Mouse (Mus musculus): ENCODE data around the gene Gm44579.

DNA sequence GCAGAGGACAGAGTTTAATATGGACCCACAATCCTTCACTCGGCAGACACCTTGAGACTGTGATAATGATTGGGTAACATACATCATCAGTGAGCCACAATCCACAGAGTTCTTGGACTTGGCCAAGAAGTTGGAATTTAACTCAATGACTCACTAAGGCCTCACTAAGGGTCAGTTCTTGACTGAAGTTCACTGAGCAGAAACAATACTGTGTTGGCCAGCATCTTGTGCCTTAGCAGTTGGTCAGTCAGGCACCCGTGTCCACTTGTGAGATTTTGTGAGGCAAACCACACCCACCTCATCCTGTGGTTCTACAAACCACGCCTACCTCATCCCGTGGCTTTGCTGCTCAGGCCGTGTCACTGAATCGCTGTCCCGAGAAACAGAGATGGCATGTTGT, 11.1 kb downstream of the Gm44579 start:
- TF ChIP-seq CTCF (IDR thresholded peaks at IDR 0.05; ENCODE audit: low read depth, low read length) (no peak), POLR2A (IDR thresholded peaks at IDR 0.05; ENCODE audit: extremely low read depth, insufficient read depth, low read length) (no peak)

All from liver, adult 2 months (tissue).